Mouse (Mus musculus) ES-CJ7 (cell line): ENCODE measurements around the gene Arfip1.
"Not testable (repeated sequence)": the region's sequence is repeated elsewhere in the genome, so short reads cannot be mapped to it uniquely, and the experiment has no call there.

Experiments
- DNase-seq: peaks from one replicate; pipeline ENCODE4 v3.0.0; 2011; ENCODE audit warnings: low read depth, low spot score

Gene Arfip1

DNA sequence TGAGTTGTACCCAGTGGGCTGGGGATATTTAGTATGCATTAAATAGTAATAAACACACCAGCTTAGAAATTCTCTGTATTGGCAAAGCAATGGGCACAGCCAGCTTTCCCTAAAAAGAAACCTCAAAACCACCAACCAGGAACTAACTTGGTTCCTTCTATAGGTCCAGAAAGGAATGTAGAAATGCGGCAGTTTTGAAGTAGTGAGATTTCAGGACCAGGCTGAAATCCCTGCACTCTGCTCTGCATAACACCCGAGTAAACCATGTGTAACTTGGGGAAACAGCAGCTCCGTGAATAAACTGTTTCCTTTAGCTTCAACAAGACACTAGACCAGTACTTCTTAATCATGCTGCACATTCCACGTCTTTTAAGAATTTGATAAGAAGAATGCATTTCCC lies 1.7 kb downstream of the Arfip1 start:
- no peak for DNase-seq

DNA sequence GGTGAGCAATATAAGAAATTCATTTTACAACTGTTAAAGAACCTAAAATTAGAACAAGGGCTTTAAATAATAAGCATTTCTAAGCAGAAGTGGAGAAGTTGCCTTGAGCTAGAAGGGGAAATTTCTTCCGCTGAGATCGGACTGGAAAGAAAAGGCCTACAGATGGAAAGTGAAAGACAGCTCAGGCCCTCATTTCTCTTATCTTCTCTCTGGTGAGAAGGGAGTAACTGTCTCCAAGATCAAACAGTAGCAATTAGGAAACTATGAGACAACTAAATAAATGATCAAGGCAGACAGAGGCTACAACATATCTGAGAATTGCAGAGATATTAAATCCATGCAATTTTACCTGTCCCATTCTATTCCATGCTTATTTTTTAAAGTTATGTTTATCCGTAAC lies 11.9 kb downstream of the Arfip1 start:
- DNase-seq = no peak

DNA sequence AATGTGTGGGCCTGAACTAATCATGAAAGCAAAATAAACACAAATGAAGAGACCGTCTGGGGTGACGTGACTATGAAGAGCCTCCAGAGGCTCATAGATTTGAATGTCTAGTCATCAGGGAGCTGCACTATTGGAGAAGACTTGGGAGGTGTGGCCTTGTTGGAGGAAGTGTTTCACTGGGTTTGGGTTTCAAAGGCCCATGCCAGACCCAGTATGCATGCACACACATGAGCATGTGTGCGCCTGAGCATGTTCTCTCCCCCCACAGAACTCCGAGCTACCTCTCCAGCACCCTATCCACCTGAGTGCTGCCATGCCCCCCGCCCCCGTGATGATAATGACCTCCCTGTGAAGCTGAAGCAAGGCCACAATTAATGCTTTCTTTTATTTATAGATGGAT lies 12.8 kb downstream of the Arfip1 start:
- DNase-seq = no peak

DNA sequence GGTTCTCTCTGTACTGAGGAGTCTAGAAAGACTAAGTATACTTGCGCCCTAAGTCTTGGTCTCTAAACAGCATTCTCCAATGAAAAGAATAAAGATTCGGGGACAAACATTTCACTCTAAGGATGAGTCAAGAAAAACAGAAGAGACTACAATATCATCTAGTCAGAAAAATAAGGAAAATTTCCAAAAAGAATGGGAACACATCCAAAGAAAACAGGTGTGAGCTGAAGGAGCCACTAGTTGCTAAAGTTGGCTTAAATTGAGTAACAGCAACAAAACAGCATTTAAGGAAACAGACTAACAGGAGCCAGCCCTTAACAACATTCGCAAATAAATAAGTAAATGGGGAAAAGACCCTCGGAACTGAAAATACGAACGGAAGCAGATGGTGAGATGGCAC lies 13.9 kb downstream of the Arfip1 start:
- DNase-seq = no peak

DNA sequence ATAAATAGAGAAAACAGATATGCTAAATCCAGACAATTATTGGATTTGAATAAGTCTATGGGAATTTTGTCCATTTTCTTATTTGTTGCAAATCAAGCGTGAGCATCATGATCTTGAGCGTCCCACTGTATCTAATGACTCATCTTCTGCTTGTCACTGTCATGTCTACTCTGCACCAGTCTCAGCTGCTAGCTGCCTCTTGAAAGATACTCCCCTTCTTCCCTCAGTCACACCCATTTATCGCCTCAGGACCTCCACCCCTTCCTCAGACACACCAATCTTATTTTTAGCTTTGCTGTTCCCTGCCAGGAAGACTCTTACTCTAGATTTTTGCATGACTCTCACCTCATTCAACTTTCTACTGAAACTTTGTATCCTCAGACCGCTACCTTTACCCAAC lies 19.0 kb downstream of the Arfip1 start:
- DNase-seq = no peak

DNA sequence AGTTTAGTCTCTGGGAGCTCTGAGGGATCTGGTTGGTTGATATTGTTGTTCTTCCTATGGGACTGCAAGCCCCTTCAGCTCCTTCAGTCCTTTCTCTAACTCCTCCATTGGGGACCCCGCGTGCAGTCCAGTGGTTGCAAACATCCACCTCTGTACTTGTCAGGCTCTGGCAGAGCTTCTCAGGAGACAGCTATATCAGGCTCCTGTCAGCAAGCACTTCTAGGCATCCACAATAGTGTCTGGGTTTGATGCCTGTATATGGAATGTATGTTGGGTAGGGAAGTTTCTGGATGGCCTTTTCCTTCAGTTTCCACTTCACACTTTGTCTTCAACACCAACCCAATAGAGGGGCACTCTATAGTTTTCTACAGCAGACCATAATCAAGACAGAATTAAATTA lies 19.5 kb downstream of the Arfip1 start:
- not testable (repeated sequence) for DNase-seq

DNA sequence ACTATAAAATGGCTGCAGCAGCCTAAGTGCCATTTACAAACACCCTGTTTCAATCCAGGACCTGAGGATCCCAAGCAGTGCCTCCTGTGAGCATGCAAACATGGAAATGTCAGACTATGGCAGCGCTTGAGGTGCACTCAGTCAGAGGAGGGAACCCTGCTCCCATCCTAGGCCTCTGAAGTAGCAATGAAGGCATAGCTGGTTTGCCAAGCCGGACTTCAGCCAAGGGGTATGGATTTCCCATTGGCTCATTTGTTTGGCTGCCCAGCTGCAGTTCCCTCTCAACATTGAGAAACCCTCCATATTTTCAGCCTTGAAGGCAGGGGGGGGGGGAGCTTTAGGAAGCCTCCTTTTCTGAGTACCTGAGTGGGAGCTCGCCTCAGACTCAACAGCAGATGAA lies 24.1 kb downstream of the Arfip1 start:
- no peak for DNase-seq

DNA sequence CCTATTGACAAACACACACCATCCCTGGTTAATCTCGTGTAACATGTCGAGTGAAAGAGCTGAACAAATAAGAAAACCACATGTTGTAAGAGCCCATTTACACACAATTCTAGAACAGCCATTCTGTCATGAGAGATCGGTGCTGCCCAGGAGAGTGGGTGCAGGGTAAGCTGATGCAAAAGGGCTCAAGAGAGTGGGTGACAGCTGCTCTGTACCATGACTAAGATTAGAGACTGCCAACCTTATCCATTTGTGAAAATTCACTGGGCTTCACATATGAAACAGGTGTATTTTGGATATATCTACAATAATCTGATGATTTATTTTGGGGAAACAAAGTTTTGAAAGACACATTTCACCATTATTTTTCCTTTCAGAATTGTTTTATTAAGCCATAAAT lies 26.6 kb downstream of the Arfip1 start:
- DNase-seq = no peak

DNA sequence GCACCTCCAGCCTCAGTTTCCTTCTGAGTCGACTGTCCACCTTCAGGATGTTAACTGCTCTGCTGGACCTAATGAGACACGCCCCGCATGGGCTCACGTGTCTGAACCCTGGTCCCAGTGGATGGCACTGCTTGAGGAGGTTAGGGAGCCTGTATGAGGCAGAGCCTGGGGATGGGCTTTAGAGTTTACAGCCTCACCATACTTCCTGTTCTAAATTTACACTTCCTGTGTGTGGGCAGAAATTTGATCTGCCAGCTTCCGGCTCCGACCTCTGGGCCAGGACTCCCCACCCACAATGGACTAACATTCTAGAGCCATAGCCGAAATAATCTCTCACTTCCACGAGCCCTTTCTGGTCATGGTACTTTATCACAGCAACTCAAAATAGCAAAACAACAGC lies 35.2 kb downstream of the Arfip1 start:
- DNase-seq = no peak

DNA sequence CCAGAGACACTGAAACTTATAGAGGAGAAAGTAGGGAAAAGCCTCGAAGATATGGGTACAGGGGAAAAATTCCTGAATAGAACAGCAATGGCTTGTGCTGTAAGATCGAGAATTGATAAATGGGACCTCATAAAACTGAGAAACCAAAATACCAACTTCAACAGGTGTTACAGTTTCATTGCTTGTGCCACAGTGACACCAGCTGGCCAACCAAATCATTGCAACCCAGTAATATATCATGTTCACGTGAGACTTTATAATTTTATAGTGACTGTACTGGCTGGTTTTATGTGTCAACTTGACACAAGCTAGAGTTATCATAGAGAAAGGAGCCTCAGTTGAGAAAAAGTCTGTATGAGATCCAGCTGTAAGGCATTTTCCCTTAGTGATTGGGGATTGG lies 40.0 kb downstream of the Arfip1 start:
- DNase-seq = peak; percentile 28

DNA sequence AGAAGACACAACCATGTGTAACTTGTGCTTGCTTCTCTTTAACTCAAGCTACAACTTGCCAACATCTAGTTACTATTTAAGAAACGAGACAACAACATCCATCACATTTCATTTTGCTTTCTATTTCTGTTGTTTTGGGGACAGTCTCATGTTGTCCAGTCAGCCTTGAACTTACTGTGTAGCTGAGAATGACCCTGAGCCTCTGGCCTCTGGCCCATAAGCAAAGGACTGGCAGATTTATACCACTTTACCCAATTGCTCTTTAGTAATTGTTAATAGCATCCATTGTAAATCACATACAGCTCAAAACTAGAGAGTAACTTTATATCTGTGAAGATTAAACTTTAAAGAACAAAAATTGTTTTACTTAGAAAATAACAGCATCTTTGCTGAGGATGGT lies 40.5 kb downstream of the Arfip1 start:
- no peak for DNase-seq

DNA sequence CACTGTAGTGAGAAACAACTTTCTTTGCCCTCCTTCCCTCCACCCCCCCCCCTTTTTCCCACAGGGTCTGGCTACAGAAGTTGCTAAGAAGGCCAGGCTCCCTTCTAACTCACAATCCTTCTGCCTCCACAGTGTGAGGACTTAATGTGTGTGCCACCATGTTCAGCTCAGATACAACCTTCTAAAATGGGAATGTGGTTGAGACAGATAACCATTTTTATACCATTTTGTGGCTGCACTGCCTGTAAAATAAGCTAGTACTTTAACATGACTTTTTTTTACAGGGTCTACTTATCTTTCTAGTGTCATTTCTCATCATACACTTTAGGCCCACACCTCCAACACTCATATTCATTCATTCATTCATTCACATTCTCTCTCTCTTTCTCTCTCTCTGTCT lies 41.8 kb downstream of the Arfip1 start:
- DNase-seq = no peak

DNA sequence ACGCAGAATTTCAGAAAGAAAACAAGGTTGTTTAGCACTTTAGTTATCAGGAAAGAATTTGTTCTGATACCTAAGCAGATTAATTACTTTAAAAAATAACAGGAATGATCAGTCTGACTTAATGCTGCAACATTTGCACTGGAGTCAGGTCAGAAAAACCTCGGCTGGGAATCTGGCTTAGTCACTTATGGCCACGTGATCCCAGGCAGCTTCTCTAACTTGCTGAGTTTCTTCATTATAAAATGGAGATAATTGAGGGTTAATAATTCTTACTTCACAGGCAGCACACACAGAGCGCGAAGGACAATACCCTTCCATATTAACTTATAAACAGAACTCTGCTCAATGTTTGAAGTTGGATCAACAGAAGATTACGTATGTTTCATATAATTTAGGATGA lies 45.4 kb downstream of the Arfip1 start:
- DNase-seq = no peak

DNA sequence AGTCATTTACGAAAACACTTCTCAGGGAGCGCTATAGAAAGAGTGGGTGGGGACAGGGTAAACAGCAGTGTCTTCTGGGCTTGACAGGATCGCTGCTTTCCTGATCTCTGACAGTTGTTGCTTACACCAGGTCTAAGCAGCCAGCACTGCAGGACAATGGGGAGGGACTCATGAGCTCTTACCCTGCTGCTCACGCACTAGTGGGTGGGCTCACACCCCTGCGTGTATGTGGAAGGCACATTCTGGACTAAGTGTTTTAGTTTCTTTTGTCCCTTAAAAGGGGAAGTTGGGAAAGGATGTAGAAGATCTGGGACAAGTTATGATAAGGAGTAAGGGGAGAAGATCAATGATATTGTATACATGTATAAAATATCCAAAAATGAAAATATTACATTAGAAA lies 49.2 kb downstream of the Arfip1 start:
- DNase-seq = no peak

DNA sequence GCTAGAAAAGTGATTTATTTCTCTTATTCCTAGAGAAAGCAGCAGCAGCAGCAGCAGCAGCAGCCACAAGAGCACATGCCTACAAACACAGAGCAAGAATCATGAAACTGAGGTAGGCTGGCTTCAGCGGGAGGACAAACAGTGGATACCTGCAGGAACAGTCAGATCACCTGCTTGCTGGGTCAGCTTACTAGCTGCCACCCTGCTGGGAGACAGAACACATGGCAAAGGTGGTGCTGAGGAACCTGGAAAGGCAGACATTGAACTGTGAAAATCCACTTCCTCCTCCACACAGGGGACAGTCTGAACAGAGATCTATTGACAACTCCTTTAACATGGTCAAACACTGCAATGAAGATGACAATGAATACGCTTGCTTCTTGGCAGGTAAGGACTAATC lies 53.4 kb downstream of the Arfip1 start:
- no peak for DNase-seq

DNA sequence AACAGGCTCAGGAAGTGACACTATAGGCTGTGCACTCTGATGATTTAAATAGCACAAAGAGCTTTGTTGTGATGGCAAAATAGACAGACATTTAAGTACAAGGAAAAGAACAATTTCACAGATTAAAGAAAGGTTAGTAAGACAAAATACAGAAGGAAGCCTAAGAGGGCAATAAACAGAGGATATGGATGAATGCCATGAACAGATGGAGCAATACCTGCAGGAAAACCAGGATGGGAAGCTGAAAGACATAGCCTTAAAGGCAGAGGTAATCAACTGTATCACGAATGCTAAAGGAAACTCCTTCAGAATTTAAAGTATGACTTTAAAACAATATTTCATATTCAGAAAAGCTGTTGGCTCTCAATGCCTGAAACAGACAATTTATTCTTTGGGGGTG lies 57.5 kb downstream of the Arfip1 start:
- DNase-seq = no peak

DNA sequence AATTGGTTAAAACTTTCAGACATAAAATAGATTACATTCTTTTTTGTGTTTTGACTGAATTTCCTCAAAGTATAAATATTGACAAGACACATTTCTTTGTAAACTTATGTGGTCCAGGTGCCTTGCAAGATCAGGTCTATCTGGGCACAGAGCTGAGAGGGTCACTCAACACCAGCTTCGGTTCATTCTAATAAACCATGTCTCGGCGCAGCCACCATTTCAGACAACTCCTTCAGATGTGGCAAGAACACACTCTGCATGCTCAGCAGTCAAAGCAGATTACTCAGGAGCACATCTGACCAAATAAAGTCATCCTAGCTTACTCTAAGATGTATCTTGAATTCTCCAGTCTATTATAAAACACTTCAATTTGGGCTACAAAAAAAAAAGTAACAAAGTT lies 66.3 kb downstream of the Arfip1 start:
- no peak for DNase-seq

DNA sequence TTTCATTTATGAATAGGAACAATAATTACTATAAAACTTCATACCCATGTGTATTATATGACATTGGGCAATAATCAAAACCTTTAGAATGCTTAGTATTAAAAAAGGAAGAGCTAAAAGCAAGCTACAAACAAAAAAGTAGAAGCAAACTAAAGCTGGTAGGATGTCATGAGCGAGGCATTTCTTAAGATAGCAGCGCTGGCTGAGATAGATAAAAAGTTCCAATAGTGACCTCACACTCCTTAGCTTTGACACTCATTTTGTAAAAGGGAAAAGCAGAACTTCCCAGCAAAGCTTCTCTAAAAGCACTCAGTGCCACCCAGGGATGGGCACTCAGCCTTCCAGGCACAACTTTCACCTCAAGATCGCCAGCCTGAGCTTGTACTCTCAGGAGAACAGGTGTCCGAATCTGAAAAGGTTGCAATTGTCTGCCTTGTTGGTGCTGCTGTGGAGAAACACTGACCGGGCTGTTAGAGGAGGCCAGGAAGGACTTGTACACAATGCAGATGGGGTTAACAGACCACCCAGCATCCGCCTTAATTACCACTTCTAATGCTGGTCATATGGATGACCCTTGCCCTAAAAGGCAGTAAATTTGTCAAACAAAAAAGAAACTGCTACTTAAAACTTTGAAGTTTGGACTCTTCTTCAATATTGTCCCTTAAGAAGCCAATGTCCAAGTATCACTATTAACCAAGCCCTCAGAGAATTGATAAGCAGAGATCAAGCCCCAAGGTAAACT lies 69.5 kb downstream of the Arfip1 start:
- no peak for DNase-seq

DNA sequence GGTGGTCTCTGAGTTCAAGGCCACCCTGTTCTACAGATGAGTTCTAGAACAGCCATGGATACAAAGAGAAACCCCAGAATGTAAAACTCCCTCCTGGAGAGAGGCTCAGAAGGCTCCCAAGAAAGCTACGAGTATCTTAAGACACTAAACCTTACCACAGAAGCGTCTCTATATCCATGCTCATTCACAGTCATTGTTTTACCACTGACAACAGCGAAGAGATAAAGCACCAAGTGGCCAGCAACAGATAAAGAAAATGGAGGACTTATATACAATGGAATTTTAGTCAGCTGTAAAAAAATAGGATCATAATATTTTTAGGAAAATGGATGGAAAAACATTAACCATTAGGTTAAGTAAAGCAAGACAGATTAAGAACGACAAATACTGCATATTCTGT lies 77.2 kb downstream of the Arfip1 start:
- no peak for DNase-seq

DNA sequence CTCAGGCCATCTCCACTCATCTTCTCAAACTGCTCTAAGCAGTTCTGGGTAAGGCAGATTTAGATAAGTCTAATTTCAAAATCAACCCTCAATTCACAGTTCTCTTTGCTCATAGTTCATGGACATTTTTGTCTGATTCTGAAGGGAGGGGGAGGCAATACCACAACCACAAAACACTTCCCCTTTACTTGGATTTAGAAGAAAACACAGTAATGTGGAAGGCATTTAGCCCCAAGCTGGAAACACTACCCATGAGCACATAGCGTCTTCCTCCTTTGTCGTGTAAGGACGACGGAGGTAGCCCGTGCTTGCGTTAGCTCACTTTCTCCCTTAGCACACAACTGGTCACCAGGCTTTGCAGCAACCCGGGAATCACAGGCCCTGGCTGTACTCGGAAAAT lies 78.1 kb downstream of the Arfip1 start:
- DNase-seq = no peak

DNA sequence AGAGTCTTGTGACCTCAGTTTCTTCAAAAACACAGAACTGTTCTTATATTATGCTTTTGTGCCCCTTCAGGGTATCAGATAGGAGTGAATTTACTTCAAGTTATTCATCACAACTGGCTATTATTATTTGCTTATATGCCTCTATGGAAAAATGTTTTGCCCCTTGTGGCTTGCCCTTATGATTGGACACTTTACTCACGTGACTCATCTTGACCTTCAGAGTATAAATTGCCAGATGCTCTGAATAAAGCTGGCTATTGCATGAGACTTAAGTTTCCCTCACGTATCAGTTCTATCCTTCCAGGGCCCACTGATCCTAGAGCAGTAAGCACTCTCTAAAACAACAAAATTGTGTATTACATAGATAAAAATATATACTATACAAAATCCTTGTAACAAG lies 80.3 kb downstream of the Arfip1 start:
- no peak for DNase-seq

DNA sequence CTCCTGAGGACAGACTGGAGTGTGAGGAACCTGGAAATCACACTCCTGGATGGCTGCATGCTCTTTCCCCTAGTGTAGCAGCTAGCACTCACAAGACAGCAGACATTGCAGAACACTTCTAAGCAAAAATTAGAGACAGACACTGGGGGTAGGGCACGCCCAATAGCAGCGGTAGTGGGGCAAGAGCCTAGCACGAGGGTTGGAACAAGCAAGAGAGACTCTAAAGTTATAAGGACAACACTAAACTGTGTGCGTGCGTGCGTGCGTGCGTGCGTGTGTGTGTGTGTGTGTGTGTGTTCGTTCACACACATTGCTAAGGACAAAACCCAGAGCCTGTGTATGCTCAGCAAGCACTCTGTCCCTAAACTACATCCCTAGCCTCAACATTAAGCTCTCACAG lies 81.9 kb downstream of the Arfip1 start:
- no peak for DNase-seq

DNA sequence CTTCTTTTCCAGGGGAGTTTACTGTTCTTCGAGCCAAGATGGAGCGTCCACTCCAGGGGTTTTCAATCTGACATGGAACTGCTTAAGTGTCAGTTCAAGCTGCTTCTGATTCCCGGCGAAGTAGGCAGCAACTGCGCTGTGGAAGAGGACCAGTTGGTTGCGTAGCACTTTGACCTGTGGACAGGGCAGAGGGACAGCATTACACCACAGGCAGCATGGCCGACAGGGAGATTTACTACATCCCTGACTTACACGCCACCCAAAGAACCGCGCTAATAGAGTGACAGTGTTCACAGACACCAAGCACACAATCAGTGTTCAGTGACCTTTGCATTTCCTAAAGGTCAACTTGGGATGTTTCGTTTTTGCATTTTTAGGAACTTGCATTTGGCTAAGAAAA lies 84.7 kb downstream of the Arfip1 start:
- no peak for DNase-seq

DNA sequence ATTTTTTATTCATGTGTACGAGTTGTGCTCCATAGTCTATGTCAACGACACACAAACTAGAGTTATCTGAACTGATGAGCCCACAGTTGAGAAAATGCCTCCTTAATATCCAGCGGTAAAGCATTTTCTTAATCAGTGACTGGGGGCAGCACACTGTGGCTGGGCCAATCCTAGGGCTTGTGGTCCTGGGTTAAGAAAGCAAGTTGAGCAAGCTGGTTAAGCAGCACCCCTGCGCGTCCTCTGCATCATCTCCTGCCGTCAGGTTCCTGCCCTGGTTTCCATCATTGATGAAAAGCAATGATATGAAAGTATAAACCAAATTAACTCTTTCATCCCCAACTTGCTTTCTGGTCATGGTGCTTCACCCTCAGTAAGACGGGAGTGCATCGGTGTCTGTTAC lies 89.8 kb downstream of the Arfip1 start:
- no peak for DNase-seq
